Mouse (Mus musculus): ENCODE results near the gene Ckap4.
"Not testable (repeated sequence)": the region's sequence is repeated elsewhere in the genome, so short reads cannot be mapped to it uniquely, and the experiment has no call there.

The Ckap4 gene

GRCm38 (mm10) chr10:84498867-84499266 is 35.0 kb downstream of the Ckap4 start:
- DNase-seq (ENCODE audit: low spot score): no peak

DNA sequence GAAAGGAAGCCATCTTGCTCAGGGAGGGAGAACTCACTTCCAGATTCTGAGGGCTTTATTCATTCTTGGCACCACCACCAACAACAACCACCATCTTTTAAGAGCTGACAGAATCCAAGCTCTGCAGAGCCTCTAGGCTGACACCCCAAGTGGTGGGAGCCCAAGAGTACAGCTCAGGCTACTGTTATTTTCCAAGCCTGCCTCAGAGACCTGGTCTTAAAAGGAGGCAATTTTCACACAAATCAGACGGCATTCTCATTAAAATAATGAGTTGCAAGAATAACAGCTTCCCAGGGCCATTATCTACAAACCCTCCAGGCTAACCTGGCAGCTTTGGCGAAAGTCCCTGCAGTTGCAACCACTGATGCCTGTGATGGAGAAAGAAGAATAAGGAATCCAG is 37.1 kb downstream of the Ckap4 start:
- DNase-seq (ENCODE audit: low spot score): no peak

GRCm38 (mm10) chr10:84494432-84494831 is 39.4 kb downstream of the Ckap4 start:
- no peak for DNase-seq (ENCODE audit: low spot score)

DNA sequence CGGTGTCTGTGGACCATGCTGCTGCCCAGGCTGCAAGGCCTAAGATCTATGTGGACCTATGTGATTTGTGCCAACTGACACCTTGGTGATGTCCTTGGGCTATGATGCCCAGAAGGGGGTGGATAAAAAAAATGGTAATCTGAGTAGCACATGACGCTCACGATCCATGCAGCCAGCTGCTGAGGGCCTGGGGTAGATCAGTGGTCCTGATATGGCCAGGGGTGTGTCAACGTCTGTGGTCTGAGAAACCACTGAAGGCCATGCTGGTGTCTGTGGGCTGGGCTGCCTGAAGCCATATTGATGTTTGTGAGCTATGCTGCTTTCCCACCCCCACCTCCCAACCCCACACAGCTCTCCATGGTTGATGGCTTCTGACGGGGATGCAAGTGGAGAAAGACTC is 43.7 kb downstream of the Ckap4 start:
- DNase-seq (ENCODE audit: low spot score): no peak

GRCm38 (mm10) chr10:84488315-84488714 is 45.5 kb downstream of the Ckap4 start:
- peak; percentile 38 for DNase-seq (ENCODE audit: low spot score)

DNA sequence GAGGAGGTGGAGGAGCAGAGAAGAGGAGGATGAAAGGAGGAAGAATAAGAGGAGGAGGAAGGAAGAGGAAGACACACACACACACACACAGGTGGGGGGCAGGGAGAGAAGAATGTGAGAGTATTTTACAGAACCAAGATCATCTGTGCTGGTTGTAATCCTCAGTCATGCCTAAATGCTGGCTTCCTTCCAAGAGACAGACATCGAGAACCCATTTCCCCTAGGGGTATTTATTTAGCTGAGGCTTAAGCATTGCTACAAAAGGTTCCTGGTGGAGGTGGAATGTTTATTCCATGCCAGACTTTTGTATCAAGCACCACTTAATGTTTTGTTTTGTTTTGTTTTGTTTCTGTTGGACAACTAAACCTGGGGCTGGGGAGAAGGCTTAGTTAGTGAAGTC is 49.2 kb downstream of the Ckap4 start:
- DNase-seq (ENCODE audit: low spot score): no peak

DNA sequence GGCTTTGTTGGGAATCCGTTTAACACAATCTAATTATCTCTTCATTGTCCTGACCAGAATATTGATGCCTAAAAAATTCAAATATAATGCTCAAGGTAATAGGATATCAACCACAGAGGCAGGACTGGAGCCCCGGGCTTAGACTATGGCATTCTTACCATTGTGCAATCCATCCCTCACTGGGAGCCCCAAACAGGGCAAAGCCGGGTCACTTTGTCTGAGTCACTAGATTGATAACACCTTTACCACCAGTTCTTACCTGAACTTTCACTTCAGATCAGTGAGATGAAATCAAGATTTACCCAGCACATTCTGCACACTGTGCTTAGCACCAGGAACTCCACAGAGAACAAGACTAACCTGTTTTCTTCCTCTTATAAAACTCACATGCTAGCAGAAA is 50.3 kb downstream of the Ckap4 start:
- DNase-seq (ENCODE audit: low spot score): no peak

DNA sequence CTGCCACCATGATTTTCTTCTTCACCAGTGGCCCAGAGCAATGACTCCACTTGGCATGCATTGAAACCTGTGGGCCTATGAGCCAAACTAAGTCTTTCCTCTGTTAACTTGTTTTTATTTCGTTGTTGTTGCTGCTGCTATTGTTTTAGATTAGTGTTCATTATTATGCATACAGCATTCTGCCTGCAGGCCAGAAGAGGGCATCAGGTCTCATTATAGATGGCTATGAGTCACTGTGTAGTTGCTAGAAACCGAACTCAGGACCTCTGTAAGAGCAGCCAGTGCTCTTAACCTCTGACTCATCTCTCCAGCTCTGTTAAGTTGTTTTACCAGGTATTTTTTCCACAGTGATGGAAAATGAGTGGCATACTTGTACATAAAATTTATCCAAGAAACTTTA is 50.8 kb downstream of the Ckap4 start:
- no peak for DNase-seq (ENCODE audit: low spot score)

GRCm38 (mm10) chr10:84482418-84482817 is 51.4 kb downstream of the Ckap4 start:
- not testable (repeated sequence) for DNase-seq (ENCODE audit: low spot score)

- peak; percentile 21 for DNase-seq (ENCODE audit: low spot score)
Observed at GRCm38 (mm10) chr10:84481327-84481671, 52.6 kb downstream of the Ckap4 start.

GRCm38 (mm10) chr10:84480667-84481326 is 53.1 kb downstream of the Ckap4 start:
- peak; percentile 18 for DNase-seq (ENCODE audit: low spot score)

DNA sequence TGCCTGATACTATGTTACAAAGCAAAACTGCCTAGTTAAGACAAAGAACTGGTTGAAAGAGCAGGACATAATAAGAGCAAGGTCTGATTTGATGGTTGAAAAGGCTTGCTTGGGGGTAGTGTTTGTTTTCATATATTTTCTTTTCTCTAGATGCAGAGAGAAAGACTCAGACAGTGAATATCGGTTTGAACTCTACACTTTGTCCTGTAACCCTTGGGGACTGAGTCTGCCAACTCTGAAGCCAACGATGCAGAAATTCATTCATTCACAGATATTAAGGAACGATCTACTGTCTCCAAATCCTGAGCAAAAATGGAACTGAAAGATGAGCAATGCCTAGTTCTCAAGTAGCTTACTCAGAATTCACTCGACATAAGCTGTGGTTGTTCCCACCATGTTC is 53.7 kb downstream of the Ckap4 start:
- DNase-seq (ENCODE audit: low spot score): no peak

DNA sequence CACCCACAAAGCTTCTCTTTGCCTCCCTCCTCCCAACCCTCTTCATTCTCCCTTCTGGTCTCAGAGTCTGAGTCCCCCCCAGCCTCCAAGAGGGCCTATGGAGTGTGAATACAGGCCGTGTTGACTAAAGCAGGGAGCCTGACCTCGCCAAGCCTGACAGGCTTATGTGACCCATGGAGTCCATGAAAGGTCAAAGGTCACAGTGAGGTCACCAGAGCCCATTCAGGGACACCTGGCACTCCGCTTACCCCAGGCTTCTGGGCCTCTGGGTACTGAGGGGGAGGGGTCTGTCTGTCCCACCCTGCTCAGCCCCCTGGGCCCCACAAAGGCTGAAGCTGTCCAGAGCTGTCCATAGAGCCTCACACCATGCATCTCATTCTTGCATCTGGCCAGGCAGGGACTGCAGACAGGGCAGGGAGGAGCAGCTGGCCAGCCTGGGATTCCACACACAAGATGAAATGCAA is 56.2 kb downstream of the Ckap4 start:
- DNase-seq (ENCODE audit: low spot score): peak; percentile 86

- no peak for DNase-seq (ENCODE audit: low spot score)
Observed at GRCm38 (mm10) chr10:84477045-84477612, 56.7 kb downstream of the Ckap4 start.

All from yolk sac, embryonic 10.5 days (tissue).